Mouse (Mus musculus) left cerebral cortex, postnatal 10 days (tissue): Measurements from ENCODE around the gene Hist2h3c1. TPM values are rescaled to one million over a fixed set of nuclear protein-coding genes. Genes with fewer than 3 reads are reported as not detected.
"Not testable (repeated sequence)": the region's sequence is repeated elsewhere in the genome, so short reads cannot be mapped to it uniquely, and the experiment has no call there.

Experiments
- DNase-seq, 2 experiments: peaks; one replicate each; pipeline ENCODE4 v3.0.0; 2021 to 2022; ENCODE audit warnings: low spot score in 2 of 2, mixed read lengths in 1 of 2; ENCODE audit errors: extremely low spot score in 1 of 2
- intact Hi-C: fragments of 180-260 bp; cut with DNase I; formaldehyde crosslinking; loops from one replicate; pipeline ENCODE4 v1.15.1; 2025
- total RNA-seq, 2 experiments: library from RNA; stranded (reverse); gene quantifications; 2 replicates each; pipeline ENCODE4 v1.2.3; 2021

The Hist2h3c1 gene
- not detected for total RNA-seq

- intact Hi-C loops, DNase-seq: not testable (repeated sequence)
Measured at GRCm38 (mm10) chr3:96246427-96246856, at the start of gene Hist2h3c1. TSS of gene Hist2h3c1 (plus strand) at chr3:96246685.

DNA sequence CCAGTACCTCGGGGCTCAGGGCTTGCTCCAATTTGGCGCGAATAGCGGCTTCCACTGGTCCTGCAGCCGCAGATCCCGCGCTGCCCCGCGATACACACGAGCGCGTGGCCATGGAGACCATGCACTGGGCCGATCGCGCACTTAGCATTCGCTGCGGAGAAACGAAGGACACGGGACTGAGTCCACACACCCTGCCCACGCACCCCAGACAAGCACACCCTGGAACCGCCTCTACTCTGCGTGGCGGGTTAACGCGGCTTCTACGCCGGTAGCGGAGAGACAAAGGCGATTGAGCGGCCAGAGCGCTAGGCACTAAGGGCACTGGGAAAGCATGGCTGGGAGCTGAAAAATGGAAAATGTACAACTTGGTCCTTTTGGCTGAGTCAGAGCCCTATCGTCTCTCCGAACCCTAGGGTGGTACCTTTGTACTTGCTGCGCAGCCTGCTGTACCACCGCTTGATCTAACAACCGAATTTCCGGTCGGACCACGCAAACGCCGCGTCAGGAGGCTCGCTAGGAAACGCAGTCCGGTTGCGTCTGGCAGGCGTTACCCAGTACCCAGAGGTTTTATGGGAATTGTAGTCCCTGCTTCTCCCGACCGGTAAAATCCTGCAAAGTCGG, 49.2 kb upstream of the Hist2h3c1 start:
- intact Hi-C loops, result no loop called here
- peak; percentile 91 to 92 for DNase-seq

DNA sequence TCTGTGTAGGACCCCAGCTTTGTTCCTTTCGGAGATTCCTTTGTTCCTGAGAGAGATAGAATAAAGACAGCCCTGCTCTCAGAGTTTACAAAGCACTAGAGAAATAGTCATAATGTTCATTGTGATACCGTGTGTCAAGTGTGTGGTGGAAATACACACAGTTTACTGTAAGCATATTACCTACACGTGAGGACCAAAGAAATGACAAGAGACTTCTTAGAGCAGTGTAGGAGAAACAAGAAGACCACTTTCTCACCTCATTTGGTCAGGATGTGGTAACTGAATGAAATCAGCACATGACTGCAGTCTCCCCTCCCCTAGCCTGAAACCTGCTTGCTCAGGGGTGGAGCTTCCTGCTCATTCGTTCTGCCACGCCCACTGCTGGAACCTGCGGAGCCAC, 48.3 kb upstream of the Hist2h3c1 start:
- DNase-seq, result no peak
- intact Hi-C loops, result no loop called here

DNA sequence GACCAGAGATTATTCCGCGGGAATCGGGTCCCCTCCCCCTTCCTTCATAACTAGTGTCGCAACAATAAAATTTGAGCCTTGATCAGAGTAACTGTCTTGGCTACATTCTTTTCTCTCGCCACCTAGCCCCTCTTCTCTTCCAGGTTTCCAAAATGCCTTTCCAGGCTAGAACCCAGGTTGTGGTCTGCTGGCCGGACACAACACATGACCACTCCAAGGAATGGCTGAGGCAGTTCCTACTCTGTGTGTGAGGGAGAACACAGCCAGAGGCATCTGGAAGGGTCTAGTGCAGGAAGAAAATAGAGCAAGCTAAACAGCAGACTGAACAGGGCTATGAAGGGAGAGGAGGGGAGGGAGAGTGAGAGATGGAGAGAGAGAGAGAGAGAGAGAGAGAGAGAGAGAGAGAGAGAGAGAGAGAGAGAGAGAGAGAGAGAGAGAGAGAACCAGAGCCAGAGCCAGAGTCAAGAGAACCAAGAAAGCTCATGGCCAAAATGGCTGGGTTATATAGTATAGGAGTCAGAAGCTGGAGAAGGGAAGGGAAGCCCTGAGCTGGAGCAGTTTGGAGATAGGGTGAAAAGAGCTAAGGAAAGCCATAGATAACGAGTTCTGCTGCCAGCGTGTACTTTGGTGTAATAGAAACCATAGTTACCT, 47.8 kb upstream of the Hist2h3c1 start:
- intact Hi-C loops, DNase-seq: not testable (repeated sequence)

DNA sequence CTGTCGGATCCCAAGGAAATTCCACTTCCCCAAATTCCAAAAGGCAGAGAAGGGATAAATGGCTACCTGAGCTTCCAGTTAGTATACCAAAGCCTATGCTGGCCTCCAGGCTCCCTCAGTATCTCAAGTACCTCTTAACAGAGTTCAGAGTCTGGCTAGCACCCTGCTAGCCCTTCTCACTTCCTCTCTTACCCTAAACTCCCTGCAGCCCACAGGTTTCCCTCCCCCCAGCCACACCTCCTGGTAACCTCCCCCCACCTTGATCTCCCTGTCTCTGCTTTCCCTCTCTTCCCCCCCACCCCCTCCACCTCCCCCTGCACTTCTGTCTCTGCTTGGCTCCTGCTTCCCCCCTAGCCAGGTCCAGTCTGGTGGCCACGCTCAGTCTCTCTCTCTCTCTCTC, 46.8 kb upstream of the Hist2h3c1 start:
- intact Hi-C loops, result no loop called here
- peak in 1 of 2 experiments; percentile 13 for DNase-seq

GRCm38 (mm10) chr3:96207819-96208218, 38.7 kb upstream of the Hist2h3c1 start:
- DNase-seq, result no peak
- intact Hi-C loops, result no loop called here

GRCm38 (mm10) chr3:96209242-96209641, 37.2 kb upstream of the Hist2h3c1 start:
- intact Hi-C loops, result no loop called here
- DNase-seq, result peak in 1 of 2 experiments; percentile 43

GRCm38 (mm10) chr3:96219191-96219641, 27.3 kb upstream of the Hist2h3c1 start:
- intact Hi-C loops, result no loop called here
- DNase-seq, result no peak

DNA sequence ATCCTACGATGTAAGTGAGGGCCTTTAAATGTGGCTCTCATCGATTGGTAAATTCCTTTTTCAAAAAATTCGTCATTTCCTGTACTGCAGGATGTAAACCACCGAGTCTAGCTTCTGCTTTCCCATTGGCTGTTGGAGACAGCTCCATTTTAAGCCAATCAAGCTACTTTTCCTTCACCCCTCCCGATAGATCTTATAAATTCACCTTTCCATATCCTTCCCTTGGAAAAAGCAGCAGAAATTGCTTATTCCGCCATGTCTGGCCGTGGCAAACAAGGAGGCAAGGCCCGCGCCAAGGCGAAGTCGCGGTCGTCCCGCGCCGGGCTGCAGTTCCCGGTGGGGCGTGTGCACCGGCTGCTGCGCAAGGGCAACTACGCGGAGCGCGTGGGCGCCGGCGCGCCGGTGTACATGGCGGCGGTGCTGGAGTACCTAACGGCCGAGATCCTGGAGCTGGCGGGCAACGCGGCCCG, 26.8 kb upstream of the Hist2h3c1 start, which contains the start of the genes Bola1 and Hist2h2ab:
Gene Bola1, minus strand, starts transcription at position 49 of the 470 bp plus-strand sequence.
Gene Hist2h2ab, plus strand, starts transcription at position 205 of the 470 bp plus-strand sequence.
- intact Hi-C loops, result loop anchor here (10.0 kb wide), 1 partner anchor 255 kb away; no protein-coding TSS in a partner anchor
- peak; percentile 74 to 89 for DNase-seq

DNA sequence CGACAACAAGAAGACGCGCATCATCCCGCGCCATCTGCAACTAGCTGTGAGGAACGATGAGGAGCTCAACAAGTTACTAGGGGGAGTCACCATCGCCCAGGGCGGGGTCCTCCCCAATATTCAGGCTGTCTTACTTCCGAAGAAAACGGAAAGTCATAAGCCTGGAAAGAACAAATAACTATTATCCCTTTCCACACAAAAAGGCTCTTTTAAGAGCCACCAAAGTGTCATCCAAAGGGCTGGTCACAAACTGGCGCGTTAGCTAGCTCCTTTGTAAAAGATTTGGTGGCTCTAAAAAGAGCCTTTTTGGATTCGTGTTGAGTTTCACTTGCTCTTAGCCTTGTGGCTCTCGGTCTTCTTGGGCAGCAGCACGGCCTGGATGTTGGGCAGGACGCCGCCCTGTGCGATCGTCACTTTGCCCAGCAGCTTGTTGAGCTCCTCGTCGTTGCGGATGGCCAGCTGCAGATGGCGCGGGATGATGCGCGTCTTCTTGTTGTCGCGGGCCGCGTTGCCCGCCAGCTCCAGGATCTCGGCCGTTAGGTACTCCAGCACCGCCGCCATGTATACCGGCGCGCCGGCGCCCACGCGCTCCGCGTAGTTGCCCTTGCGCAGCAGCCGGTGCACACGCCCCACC, 26.2 kb upstream of the Hist2h3c1 start:
- peak in 1 of 2 experiments; percentile 57 for DNase-seq
- intact Hi-C loops, result loop anchor here (10.0 kb wide), 1 partner anchor 255 kb away; no protein-coding TSS in a partner anchor

- intact Hi-C loops, result loop anchor here (10.0 kb wide), 1 partner anchor 256 kb away; no protein-coding TSS in a partner anchor
- DNase-seq, result peak; percentile 83 to 89
Measured at GRCm38 (mm10) chr3:96220765-96221639, 25.5 kb upstream of the Hist2h3c1 start, which contains the start of the genes Hist2h2ac and Hist2h2be. TSS of gene Hist2h2ac (minus strand) at chr3:96220880. TSS of gene Hist2h2be (plus strand) at chr3:96221119.

DNA sequence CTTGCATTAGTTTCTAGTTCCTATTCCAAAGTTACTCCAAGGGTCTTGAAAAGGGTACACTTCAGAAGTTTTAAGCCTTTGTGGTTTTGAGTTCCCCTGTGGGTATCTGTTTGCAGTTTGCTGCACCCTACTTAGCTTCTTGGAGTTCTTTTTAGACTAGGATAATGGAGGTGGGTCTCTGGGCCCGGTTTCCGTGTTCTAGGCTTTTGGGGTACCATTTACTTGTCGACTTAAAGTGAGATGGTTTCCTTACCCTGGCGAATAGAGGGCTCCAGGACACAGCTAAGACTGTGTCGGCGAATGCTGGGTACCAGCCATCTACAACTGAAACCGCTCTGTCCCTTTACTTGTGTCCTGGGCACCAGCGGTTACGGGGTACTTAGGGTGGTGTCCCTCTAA, 24.8 kb upstream of the Hist2h3c1 start:
- DNase-seq, result no peak
- intact Hi-C loops, result loop anchor here (10.0 kb wide), 1 partner anchor 257 kb away; no protein-coding TSS in a partner anchor

- intact Hi-C loops, result loop anchor here (10.0 kb wide), 1 partner anchor 258 kb away; no protein-coding TSS in a partner anchor
- DNase-seq, result no peak
Measured at GRCm38 (mm10) chr3:96222774-96223173, 23.7 kb upstream of the Hist2h3c1 start.

GRCm38 (mm10) chr3:96225421-96225820, 21.1 kb upstream of the Hist2h3c1 start:
- DNase-seq, result no peak
- intact Hi-C loops, result loop anchor here (10.0 kb wide), 1 partner anchor 261 kb away; no protein-coding TSS in a partner anchor

- no peak for DNase-seq
- intact Hi-C loops, result loop anchor here (10.0 kb wide), 1 partner anchor 262 kb away; no protein-coding TSS in a partner anchor
Measured at GRCm38 (mm10) chr3:96226695-96227648, 19.5 kb upstream of the Hist2h3c1 start.

- intact Hi-C loops, result loop anchor here (10.0 kb wide), 1 partner anchor 264 kb away; no protein-coding TSS in a partner anchor
- DNase-seq, result no peak
Measured at GRCm38 (mm10) chr3:96228828-96229227, 17.7 kb upstream of the Hist2h3c1 start.

GRCm38 (mm10) chr3:96230404-96230803, 16.1 kb upstream of the Hist2h3c1 start:
- intact Hi-C loops, result no loop called here
- DNase-seq, result no peak
